Mouse (Mus musculus): ENCODE measurements around the gene Grk3. TPM values are rescaled to one million over a fixed set of nuclear protein-coding genes. Genes with fewer than 3 reads are reported as not detected.

Gene Grk3
- polyA plus RNA-seq, 1 experiment from 2014 or later: 2.2 TPM

- WGBS (ENCODE audit: insufficient replicate concordance): 55% methylated on average over 17 of the region's 17 CpGs
- Histone ChIP-seq H3K27me3 (no peaks in the 10 kb centered on the region), H3K9me3 (replicated peaks) (no peaks in the 10 kb centered on the region), H3K27ac (replicated peaks) (no peak within 1 kb of the TSS), H3K9ac (no peak within 1 kb of the TSS), H3K4me2 (no peak within 1 kb of the TSS), H3K36me3 (replicated peaks) (no peaks in the 10 kb centered on the region), H3K4me1 (replicated peaks) (no peaks in the 10 kb centered on the region), H3K4me3 (replicated peaks) (no peak within 1 kb of the TSS)
- ATAC-seq (ENCODE audit: insufficient read depth): no peak
Measured at GRCm38 (mm10) chr5:112895674-112896654, 119.6 kb downstream of the Grk3 start, which contains the start of gene Myo18b. Gene Myo18b (minus strand): TSS chr5:112896362.

DNA sequence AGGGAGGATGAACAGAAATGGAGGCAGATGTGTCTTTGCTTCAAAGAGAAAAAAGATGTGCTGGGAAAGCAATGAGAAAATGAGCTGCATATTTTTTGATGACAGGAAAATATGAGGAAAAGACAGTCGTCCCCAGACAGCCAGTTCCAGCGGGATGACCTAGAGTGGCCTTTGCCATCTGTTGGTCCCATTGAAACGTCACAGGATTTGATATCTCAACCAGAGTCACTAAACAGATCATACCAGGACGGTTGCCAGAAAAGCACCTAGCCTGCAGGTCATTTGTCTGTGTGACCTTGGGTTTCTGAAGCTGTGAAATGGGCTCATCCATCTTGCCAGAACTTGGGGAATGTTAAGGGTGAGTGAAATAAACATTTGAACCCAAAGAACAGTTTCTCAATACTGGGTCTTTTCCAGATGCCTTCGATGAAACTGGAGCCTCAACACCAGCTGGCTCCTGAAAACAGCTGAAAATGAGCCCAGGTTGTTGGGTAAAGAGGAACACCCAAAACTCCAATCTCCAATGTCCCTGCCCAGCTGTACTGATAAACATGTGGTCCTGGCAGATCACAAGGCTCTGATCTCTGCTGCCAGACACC, 122.0 kb downstream of the Grk3 start:
- Histone ChIP-seq H3K9me3 (replicated peaks) (no peaks in the 10 kb centered on the region), H3K4me3 (replicated peaks) (no peak overlapping the region), H3K27ac (replicated peaks) (no peak overlapping the region), H3K27me3 (no peaks in the 10 kb centered on the region), H3K4me1 (replicated peaks) (no peaks in the 10 kb centered on the region), H3K4me2 (no peak overlapping the region), H3K9ac (no peak overlapping the region), H3K36me3 (replicated peaks) (no peaks in the 10 kb centered on the region)
- WGBS (ENCODE audit: insufficient replicate concordance): 55% methylated on average over 5 of the region's 5 CpGs
- no peak for ATAC-seq (ENCODE audit: insufficient read depth)

DNA sequence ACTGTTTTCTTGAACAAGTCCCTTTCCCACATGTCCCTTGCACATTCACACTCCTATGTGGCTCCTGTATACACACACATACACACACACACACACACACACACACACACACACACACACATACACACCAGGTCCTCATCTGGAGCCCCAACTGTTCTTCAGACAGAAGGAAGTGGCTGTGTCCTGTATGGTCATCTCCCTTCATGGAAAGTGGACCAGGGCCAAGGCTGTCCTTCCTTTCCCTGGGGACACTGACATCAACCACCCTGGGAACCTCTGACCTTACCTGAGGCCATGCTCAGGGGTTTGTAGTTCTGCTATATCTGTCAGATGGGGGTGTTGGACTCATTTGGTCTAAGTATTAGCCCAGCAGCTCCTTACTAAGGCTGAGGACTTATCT, 123.2 kb downstream of the Grk3 start:
- Histone ChIP-seq H3K4me3 (replicated peaks) (no peak overlapping the region), H3K27ac (replicated peaks) (no peak overlapping the region), H3K9ac (no peak overlapping the region), H3K4me1 (replicated peaks) (no peaks in the 10 kb centered on the region), H3K36me3 (replicated peaks) (no peaks in the 10 kb centered on the region), H3K27me3 (no peaks in the 10 kb centered on the region), H3K9me3 (replicated peaks) (no peaks in the 10 kb centered on the region), H3K4me2 (no peak overlapping the region)
- ATAC-seq (ENCODE audit: insufficient read depth): no peak

DNA sequence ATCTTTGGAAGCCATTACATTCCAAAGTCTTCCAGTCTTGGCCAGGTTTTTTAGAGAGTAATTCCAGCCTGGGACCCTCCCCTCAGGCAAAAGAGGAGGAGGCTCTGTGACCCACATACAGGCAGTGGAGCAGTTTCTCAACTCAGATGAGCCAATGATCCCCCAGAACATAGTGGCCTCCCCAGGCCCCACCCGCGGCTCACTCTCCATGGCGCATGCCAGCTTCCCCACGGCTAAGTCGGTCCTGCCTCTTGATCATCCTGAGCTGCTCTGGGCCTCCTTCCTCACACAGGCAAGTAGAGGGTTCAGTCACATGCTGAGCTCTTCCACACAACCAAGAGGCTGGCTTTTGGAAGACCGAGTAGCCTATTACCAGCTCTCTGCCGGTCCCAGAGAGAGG, 126.9 kb downstream of the Grk3 start:
- Histone ChIP-seq H3K4me3 (replicated peaks) (no peak overlapping the region), H3K9ac (no peak overlapping the region), H3K36me3 (replicated peaks) (no peaks in the 10 kb centered on the region), H3K4me1 (replicated peaks) (no peaks in the 10 kb centered on the region), H3K4me2 (no peak overlapping the region), H3K9me3 (replicated peaks) (no peaks in the 10 kb centered on the region), H3K27me3 (no peaks in the 10 kb centered on the region), H3K27ac (replicated peaks) (no peak overlapping the region)
- no peak for ATAC-seq (ENCODE audit: insufficient read depth)
- 49% methylated on average over 7 of the region's 7 CpGs for WGBS (ENCODE audit: insufficient replicate concordance)

- Histone ChIP-seq H3K4me2 (no peak overlapping the region), H3K9me3 (replicated peaks) (no peaks in the 10 kb centered on the region), H3K4me3 (replicated peaks) (no peak overlapping the region), H3K36me3 (replicated peaks) (no peaks in the 10 kb centered on the region), H3K27me3 (no peaks in the 10 kb centered on the region), H3K9ac (no peak overlapping the region), H3K27ac (replicated peaks) (no peak overlapping the region), H3K4me1 (replicated peaks) (no peaks in the 10 kb centered on the region)
- no peak for ATAC-seq (ENCODE audit: insufficient read depth)
- 61% methylated on average over 17 of the region's 17 CpGs for WGBS (ENCODE audit: insufficient replicate concordance)
Measured at GRCm38 (mm10) chr5:112886687-112887491, 128.7 kb downstream of the Grk3 start.

- H3K9me3 ChIP-seq (replicated peaks): no peaks in the 10 kb centered on the region
- no peak overlapping the region for H3K4me3 ChIP-seq (replicated peaks)
- H3K4me1 ChIP-seq (replicated peaks): no peaks in the 10 kb centered on the region
- H3K9ac ChIP-seq: no peak overlapping the region
- WGBS (ENCODE audit: insufficient replicate concordance): 54% methylated on average over 14 of the region's 14 CpGs
- no peak for ATAC-seq (ENCODE audit: insufficient read depth)
- no peaks in the 10 kb centered on the region for H3K27me3 ChIP-seq
- H3K27ac ChIP-seq (replicated peaks): no peak overlapping the region
- H3K36me3 ChIP-seq (replicated peaks): no peaks in the 10 kb centered on the region
- H3K4me2 ChIP-seq: no peak overlapping the region
Measured at GRCm38 (mm10) chr5:112877391-112878115, 138.0 kb downstream of the Grk3 start.

DNA sequence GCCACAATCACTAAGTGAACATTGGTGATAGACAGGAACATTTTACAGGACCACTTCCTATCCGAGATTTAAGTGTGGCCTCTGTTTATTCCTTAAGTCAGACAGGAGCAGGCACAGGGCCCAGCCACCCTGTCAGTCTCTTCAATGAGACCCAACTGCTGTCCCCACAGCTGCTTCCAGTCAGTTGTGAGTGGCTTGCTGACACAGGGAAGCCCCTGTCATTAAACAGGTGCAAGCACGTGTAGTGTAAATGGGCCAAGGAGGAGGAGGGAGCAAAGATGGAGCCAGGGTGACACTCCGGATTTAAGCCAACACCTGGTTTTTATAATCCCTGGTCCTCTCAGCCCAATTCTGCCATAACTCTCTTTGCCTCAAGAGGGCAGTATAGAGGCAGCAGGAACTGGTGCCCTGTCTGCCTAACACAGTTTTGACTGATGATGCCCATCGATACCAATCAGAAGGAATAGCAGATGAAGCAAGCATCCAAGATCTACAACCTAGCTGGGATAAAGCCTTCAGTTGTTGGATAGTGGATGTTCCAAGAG, 138.7 kb downstream of the Grk3 start:
- no peak for ATAC-seq (ENCODE audit: insufficient read depth)
- Histone ChIP-seq H3K4me2 (no peak overlapping the region), H3K27ac (replicated peaks) (no peak overlapping the region), H3K27me3 (no peaks in the 10 kb centered on the region; the same call in 1 of the 2 replicates), H3K4me3 (replicated peaks) (no peak overlapping the region), H3K4me1 (replicated peaks) (no peaks in the 10 kb centered on the region), H3K36me3 (replicated peaks) (no peaks in the 10 kb centered on the region), H3K9ac (no peak overlapping the region), H3K9me3 (replicated peaks) (no peaks in the 10 kb centered on the region)
- whole genome bisulfite sequencing (ENCODE audit: insufficient replicate concordance): 23% methylated on average over 4 of the region's 4 CpGs

DNA sequence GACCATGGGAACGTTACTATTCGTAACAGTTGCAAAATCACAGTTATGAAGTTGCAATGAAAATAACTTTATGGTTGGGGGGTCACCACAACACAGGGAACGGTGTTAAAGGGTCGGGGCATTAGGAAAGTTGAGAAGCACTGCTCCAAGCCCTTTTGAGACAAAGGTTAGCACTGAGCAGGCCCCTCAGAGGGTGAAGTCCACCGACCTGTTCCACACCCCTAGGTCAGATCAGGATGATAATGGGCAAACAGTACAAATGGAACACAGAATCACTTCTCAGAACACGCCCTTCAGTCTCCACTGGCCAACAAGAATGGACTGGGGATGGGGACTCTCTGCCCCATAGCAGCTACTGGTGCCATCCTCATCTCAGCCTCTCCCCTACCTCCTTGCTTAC, 142.6 kb downstream of the Grk3 start:
- Histone ChIP-seq H3K9ac (no peak overlapping the region), H3K27ac (replicated peaks) (no peak overlapping the region), H3K9me3 (replicated peaks) (no peaks in the 10 kb centered on the region), H3K4me3 (replicated peaks) (no peak overlapping the region), H3K4me2 (no peak overlapping the region), H3K27me3 (no peaks in the 10 kb centered on the region; the same call in 1 of the 2 replicates), H3K4me1 (replicated peaks) (no peaks in the 10 kb centered on the region), H3K36me3 (replicated peaks) (no peaks in the 10 kb centered on the region)
- no peak for ATAC-seq (ENCODE audit: insufficient read depth)
- WGBS (ENCODE audit: insufficient replicate concordance): 43% methylated on average over 6 of the region's 6 CpGs

DNA sequence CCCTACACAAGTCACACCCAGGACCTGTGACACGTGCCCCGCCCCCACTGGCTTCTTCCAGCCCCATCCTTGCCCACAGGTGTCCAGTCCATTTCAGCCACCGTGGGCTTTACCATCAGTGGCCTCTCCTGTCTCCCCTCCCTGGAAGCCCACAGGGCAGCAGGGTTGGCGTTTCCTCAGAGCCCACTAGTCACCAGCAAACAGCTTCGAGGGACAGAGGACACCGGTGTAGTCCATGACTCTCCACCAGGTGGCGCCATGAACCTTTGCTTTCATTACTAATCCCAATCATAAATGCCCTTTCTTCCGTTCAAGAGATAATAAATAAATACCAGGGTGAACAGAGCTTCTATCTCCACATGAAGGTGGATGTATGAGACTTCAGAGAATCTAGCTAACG, 144.9 kb downstream of the Grk3 start:
- WGBS (ENCODE audit: insufficient replicate concordance): 18% methylated on average over 9 of the region's 9 CpGs
- no peak for ATAC-seq (ENCODE audit: insufficient read depth)
- Histone ChIP-seq H3K27me3 (no peaks in the 10 kb centered on the region; the same call in 1 of the 2 replicates), H3K36me3 (replicated peaks) (no peaks in the 10 kb centered on the region), H3K4me3 (replicated peaks) (no peak overlapping the region), H3K9ac (no peak overlapping the region), H3K4me1 (replicated peaks) (no peaks in the 10 kb centered on the region), H3K9me3 (replicated peaks) (no peaks in the 10 kb centered on the region), H3K4me2 (no peak overlapping the region), H3K27ac (replicated peaks) (no peak overlapping the region)

DNA sequence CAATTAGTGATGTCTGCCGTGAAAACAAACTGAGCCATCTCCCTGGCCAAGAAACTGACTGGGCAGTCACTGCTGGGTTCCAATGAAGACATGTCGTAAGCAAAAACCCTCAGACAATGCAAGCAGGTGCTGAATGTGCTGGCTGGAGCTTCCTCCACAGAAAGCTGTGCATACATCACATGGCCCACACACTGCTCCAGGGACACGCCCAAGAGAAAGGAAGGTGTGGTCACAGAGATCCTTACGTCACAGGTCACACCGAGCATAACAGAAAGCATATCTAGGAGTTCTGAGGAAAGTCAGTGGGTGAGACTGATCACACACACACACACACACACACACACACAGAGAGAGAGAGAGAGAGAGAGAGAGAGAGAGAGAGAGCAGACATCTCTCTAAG, 147.0 kb downstream of the Grk3 start:
- no peak overlapping the region for H3K4me3 ChIP-seq (replicated peaks)
- no peak overlapping the region for H3K4me2 ChIP-seq
- H3K27me3 ChIP-seq: no peaks in the 10 kb centered on the region; the same call in 1 of the 2 replicates
- H3K9ac ChIP-seq: no peak overlapping the region
- no peak for ATAC-seq (ENCODE audit: insufficient read depth)
- H3K9me3 ChIP-seq (replicated peaks): no peaks in the 10 kb centered on the region
- H3K4me1 ChIP-seq (replicated peaks): no peaks in the 10 kb centered on the region
- H3K27ac ChIP-seq (replicated peaks): no peak overlapping the region
- 63% methylated on average over 5 of the region's 5 CpGs for WGBS (ENCODE audit: insufficient replicate concordance)
- H3K36me3 ChIP-seq (replicated peaks): no peaks in the 10 kb centered on the region

All from liver, embryonic 15.5 days (tissue).